8 mouse cellular contexts compared by ENCODE assay signal in the genomic region with DNA sequence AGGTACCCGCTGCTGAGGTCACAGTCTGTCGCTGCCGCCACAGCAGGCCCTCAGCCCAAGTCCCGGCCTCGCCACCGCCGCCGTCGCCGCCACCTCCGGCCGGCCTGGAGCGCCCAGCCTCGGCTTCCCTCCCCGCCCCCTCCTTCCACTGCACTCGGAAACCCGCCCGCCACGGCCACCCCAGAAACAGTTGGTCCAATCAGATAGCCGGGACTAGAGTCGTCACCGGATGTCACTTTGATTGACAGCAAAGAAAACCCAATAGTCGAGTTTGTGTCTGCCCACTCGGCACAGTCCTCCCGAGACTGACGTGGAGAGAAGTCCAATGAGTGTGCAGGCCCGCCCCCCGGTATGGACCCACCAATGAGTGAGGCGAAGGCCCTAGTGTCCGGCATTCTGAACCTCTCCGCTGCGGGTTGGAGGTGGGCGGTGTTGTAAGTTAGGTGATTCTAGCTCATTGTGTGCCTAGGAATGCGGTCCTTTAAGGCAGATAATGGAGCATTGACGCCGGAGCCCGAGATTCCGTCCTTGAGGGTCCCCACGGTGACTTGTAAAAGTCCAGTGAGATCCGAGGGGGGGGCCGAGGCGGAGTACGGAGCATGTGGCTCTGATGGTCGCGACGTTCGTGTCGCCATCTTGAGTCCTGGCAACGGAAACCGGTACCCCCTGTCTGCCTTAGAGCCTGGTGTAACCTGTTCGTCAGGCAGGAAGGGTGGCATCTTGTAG. TPM values are rescaled to one million over a fixed set of nuclear protein-coding genes. Genes with fewer than 3 reads are reported as not detected.
A peak's percentile ranks its signal among the peaks of the same experiment; 100 is the strongest.
DNase-seq lines count a peak whose midpoint lies in the region; ATAC-seq and TF ChIP-seq lines count a peak whose summit lies in the region.

Gene Nfe2l1 (minus strand): TSS at position 156 of the 726 bp plus-strand sequence.

- H3K27me3 ChIP-seq in Patski: no peaks in the 10 kb centered on the region
- H3K27me3 ChIP-seq in hindbrain, embryonic 13.5 days: no peaks in the 10 kb centered on the region

- in situ Hi-C loops in Patski (cut with MboI; ENCODE audit: low pct_unique_long_range_greater_than_20kb): no loop called here

- H3K27ac ChIP-seq in hindbrain, embryonic 13.5 days: peak within 1 kb of the TSS; percentile 96

- H3K4me3 ChIP-seq in hindbrain, embryonic 13.5 days: peak within 1 kb of the TSS; percentile 87

- TF ChIP-seq CTCF in Patski (IDR thresholded peaks at IDR 0.05): no peak

- H3K9ac ChIP-seq in hindbrain, embryonic 13.5 days: peak within 1 kb of the TSS; percentile 93

- peak within 1 kb of the TSS; percentile 99 for H3K4me2 ChIP-seq in hindbrain, embryonic 13.5 days

- H3K36me3 ChIP-seq in hindbrain, embryonic 13.5 days: peaks cover 16% of the 10 kb centered on the region

- CTCF ChIA-PET in Patski (lab: Charles Lee): interaction anchor here (0.7 to 1.6 kb wide), 5 partner anchors 12 to 53 kb away, joined by 3 to 5 read pairs (median 3); partner anchors contain the start of gene Snx11

- peak; percentile 97 for DNase-seq in Patski (ENCODE audit: low read depth, low spot score)
- DNase-seq in cerebellum, postnatal 14 days: peak; percentile 98
- DNase-seq in frontal cortex, postnatal 14 days (ENCODE audit: low spot score in 2 of 2): peak; percentile 97 to 99
- peak; percentile 86 to 94 for DNase-seq in layer of hippocampus, postnatal 25 days (ENCODE audit: extremely low spot score in 1 of 2, low spot score in 1 of 2)
- peak; percentile 100 for DNase-seq in lung, postnatal 25 days (ENCODE audit: low spot score)
- DNase-seq in retina, embryonic 14.5 days (ENCODE audit: low spot score): peak; percentile 98
- peak; percentile 94 for DNase-seq in thymus, postnatal 4 days

- H3K9me3 ChIP-seq in hindbrain, embryonic 13.5 days: no peaks in the 10 kb centered on the region

- under 1% methylated on average over 49 of the region's 51 CpGs for WGBS in hindbrain, embryonic 13.5 days

- POLR2A ChIA-PET in Patski (lab: Charles Lee): interaction anchor here (0.9 to 1.5 kb wide), 4 partner anchors 9 to 87 kb away, joined by 3 to 4 read pairs (median 3); no protein-coding TSS in a partner anchor

- peaks cover 45% of the 10 kb centered on the region for H3K4me1 ChIP-seq in hindbrain, embryonic 13.5 days (replicated peaks)

- ATAC-seq in Patski: peak; percentile 95
- peak; percentile 99 for ATAC-seq in hindbrain, embryonic 13.5 days (ENCODE audit: low FRiP score)

RNA-seq across cellular contexts. Expression of gene Nfe2l1, which starts in this region (rescaled TPM):
- 362 TPM for polyA plus RNA-seq in Patski (2021)
- polyA plus RNA-seq in hindbrain, embryonic 13.5 days (2015; fragmentation: Nextera tagmentation; extraction: Ambion mirVana): 69.8 and 72.6 TPM in 2 replicates
- total RNA-seq in layer of hippocampus, postnatal 25 days (2021): 100 to 1,000 TPM; 215 to 234 TPM

Comparison
In these comparisons a context has a peak if more than half of its experiments do, and no peak if none do; other contexts are left out.
1. Peak in every context shown above with its lines: DNase-seq, ATAC-seq, H3K4me3 ChIP-seq and H3K27ac ChIP-seq.